Mouse (Mus musculus) central nervous system, embryonic 11.5 days (tissue): ENCODE results near the gene Eif1ax. TPM values are rescaled to one million over a fixed set of nuclear protein-coding genes. Genes with fewer than 3 reads are reported as not detected.

ENCODE experiments used
- polyA plus RNA-seq: library from polyadenylated mRNA; depleted of rRNA; stranded (reverse); fragments of >200 nt; gene quantifications from 2 replicates; pipeline ENCODE4 v1.2.3, GENCODE M21; 2012; rRNA removed

The Eif1ax gene
- polyA plus RNA-seq, result 159 and 164 TPM in 2 replicates

GRCm38 (mm10) chrX:159371831-159372752 lies at the start of gene Eif1ax:
Gene Eif1ax (plus strand): TSS chrX:159372178.

GRCm38 (mm10) chrX:159414130-159414828 lies 42.3 kb downstream of the Eif1ax start, which contains the start of gene Map7d2:
Gene Map7d2 (plus strand): TSS chrX:159414572.

Other genes starting within 250 kb of the Eif1ax start
- 18.3 and 28.2 TPM in 2 replicates for gene Rps6ka3, start 161.9 kb upstream of the Eif1ax start, polyA plus RNA-seq
- gene Map7d2, start 42.4 kb downstream of the Eif1ax start, polyA plus RNA-seq, result 5.5 and 9.3 TPM in 2 replicates
- 16.8 and 26.7 TPM in 2 replicates for gene Bclaf3, start 154.5 kb downstream of the Eif1ax start, polyA plus RNA-seq